Mouse (Mus musculus) forebrain, embryonic 11.5 days (tissue): ENCODE data around the gene Acap2. TPM values are rescaled to one million over a fixed set of nuclear protein-coding genes. Genes with fewer than 3 reads are reported as not detected.

Experiments used
- ATAC-seq: fragments of 200-750 bp; cut with Nextera tagmentation; replicated peaks from 2 replicates; pipeline ENCODE4 v1.8.0; 2017; ENCODE audit warnings: moderate TSS enrichment; ENCODE audit not compliant: low FRiP score
- DNase-seq: peaks from one replicate; pipeline ENCODE4 v3.0.0-alpha.2; 2017; ENCODE audit warnings: low spot score
- H3K27ac ChIP-seq: fragments of 300-500 bp; sonication (generic); 2 replicates; pipeline ENCODE4 v1.5.1; 2014; ENCODE audit warnings: low read depth, low read length
- H3K27me3 ChIP-seq: fragments of 300-500 bp; sonication (generic); 2 replicates; pipeline ENCODE4 v1.6.1; 2014; ENCODE audit warnings: mild to moderate bottlenecking, low read length, mixed read lengths; ENCODE audit not compliant: control insufficient read depth, insufficient read depth
- H3K36me3 ChIP-seq: fragments of 300-500 bp; sonication (generic); 2 replicates; pipeline ENCODE4 v1.6.1; 2014; ENCODE audit warnings: mild to moderate bottlenecking, low read length, moderate library complexity, mixed read lengths; ENCODE audit not compliant: control insufficient read depth, insufficient read depth
- H3K4me1 ChIP-seq: fragments of 300-500 bp; sonication (generic); replicated peaks from 2 replicates; pipeline ENCODE4 v1.6.1; 2014; ENCODE audit warnings: low read length, mixed read lengths; ENCODE audit not compliant: control insufficient read depth, insufficient read depth
- H3K4me2 ChIP-seq: fragments of 300-500 bp; sonication (generic); 2 replicates; pipeline ENCODE4 v1.6.1; 2014; ENCODE audit warnings: low read depth, mild to moderate bottlenecking, low read length, moderate library complexity, mixed read lengths; ENCODE audit not compliant: severe bottlenecking
- H3K4me3 ChIP-seq: fragments of 300-500 bp; sonication (generic); 2 replicates; pipeline ENCODE4 v1.5.1; 2014; ENCODE audit warnings: low read depth, low read length
- H3K9ac ChIP-seq: fragments of 300-500 bp; sonication (generic); 2 replicates; pipeline ENCODE4 v1.6.1; 2014; ENCODE audit warnings: low read length
- H3K9me3 ChIP-seq: fragments of 300-500 bp; sonication (generic); 2 replicates; pipeline ENCODE4 v1.6.1; 2016; ENCODE audit warnings: low read length, mixed read lengths; ENCODE audit not compliant: control insufficient read depth
- WGBS: fragments of 180-500 bp; shearing (Covaris S2); extraction: QIAGEN DNeasy Blood & Tissue Kit; methylation state at CpG from one replicate; pipeline ENCODE4 v1.1.7; 2014; 5-methylcytosine and 5-hydroxymethylcytosine counted together
- polyA plus RNA-seq: library from polyadenylated mRNA; unstranded; fragments of >200 nt; fragmentation: Nextera tagmentation; extraction: Ambion mirVana; gene quantifications from 2 replicates; pipeline ENCODE4 v1.2.1, GENCODE M21; 2014

The Acap2 gene
- polyA plus RNA-seq, 1 experiment from 2014 or later, result 29.5 TPM

DNA sequence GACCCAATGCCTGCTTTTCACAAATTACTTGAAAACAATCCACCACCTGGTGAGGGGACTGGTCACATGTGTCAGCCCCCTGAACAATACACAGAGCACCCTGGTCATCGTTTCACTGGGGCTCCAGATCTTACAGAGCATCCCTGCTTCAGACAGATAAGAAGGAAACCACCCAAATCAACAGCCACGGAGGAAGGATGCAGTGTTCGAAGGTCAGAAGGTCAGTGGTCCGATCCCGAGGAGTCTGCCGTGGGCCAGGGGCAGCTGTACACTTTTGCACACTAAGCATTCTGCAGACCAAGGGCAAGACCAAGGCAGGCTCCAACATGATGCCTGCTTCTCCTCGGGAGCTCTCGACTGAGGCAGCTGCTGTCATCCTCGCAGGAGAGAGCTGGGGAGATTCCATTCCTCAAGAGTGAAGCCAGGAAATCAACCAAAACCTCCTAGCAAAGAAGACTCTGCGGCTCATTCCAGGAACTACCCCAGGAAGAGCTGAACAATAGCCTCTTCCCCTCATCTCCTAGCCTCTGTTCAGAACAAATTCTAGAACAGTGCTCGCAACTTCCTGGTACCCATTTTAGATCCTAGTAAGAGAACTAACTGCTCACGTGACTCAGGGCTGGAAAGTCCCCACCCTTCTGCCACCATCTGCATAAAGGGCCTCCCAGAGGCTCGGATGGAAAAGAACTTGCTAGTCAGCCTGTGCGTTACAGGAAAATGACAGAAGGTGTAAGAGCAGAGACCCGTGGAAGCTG is 134.5 kb downstream of the Acap2 start:
- no peaks in the 10 kb centered on the region for H3K9me3 ChIP-seq
- 77% methylated on average over 15 of the region's 15 CpGs for WGBS
- no peaks in the 10 kb centered on the region for H3K36me3 ChIP-seq
- H3K27ac ChIP-seq, result no peak overlapping the region
- H3K4me1 ChIP-seq, result 0 out of 2 replicates have a peak, but pooled peaks cover 4% of the 10 kb centered on the region
- H3K27me3 ChIP-seq, result no peaks in the 10 kb centered on the region
- ATAC-seq (no peak), DNase-seq (no peak)
- H3K4me2 ChIP-seq, result no peak overlapping the region
- no peak overlapping the region for H3K9ac ChIP-seq
- no peak overlapping the region for H3K4me3 ChIP-seq

DNA sequence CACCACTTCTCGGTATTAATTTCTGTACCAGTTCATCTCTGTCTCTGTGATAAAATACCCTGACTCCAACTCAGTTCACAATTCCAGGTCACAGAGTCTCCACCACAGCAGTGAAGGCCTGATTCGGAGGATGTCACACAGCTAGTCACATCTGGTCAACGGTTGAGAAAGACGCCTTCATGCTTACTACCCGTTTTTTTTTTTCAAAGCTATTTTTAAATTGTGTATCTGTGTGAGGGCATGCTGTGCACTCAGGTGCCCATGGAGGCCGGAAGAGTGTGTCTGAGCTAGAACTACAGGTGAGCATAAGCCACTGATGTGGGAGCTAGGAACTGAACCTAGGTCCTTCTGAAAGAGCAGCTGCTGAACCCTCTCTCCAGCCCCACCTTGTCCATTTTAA is 136.3 kb downstream of the Acap2 start:
- Histone ChIP-seq H3K27ac (no peak overlapping the region), H3K27me3 (no peaks in the 10 kb centered on the region), H3K9ac (no peak overlapping the region), H3K36me3 (no peaks in the 10 kb centered on the region), H3K9me3 (no peaks in the 10 kb centered on the region), H3K4me3 (no peak overlapping the region), H3K4me1 (no peaks in the 10 kb centered on the region), H3K4me2 (no peak overlapping the region)
- DNase-seq (no peak), ATAC-seq (no peak)
- WGBS, result 93% methylated on average over 6 of the region's 6 CpGs

DNA sequence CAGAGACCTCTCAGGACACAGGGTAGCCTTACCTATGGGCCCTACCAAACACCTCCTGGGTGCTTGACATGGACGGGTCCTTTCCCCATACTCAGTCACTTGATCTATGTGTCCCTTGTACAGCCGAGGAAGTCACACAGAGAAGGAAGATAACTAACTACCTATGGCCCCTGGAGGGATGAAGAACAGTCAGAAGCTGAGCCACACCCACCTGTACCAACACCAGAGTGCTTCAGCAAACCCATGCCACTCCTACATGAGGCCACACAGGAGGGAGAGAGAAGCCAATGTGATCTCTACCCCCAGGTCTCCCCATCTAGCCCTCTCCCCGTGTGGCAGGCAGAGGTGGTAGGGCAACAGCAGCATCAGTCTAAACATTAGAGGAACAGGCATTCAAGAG is 138.1 kb downstream of the Acap2 start:
- 89% methylated on average over 3 of the region's 3 CpGs for whole genome bisulfite sequencing
- no peak for DNase-seq
- no peak overlapping the region for H3K4me2 ChIP-seq
- no peaks in the 10 kb centered on the region for H3K4me1 ChIP-seq
- H3K27me3 ChIP-seq, result no peaks in the 10 kb centered on the region
- no peak for ATAC-seq
- no peaks in the 10 kb centered on the region for H3K9me3 ChIP-seq
- no peak overlapping the region for H3K27ac ChIP-seq
- H3K36me3 ChIP-seq, result no peaks in the 10 kb centered on the region
- no peak overlapping the region for H3K4me3 ChIP-seq
- no peak overlapping the region for H3K9ac ChIP-seq

DNA sequence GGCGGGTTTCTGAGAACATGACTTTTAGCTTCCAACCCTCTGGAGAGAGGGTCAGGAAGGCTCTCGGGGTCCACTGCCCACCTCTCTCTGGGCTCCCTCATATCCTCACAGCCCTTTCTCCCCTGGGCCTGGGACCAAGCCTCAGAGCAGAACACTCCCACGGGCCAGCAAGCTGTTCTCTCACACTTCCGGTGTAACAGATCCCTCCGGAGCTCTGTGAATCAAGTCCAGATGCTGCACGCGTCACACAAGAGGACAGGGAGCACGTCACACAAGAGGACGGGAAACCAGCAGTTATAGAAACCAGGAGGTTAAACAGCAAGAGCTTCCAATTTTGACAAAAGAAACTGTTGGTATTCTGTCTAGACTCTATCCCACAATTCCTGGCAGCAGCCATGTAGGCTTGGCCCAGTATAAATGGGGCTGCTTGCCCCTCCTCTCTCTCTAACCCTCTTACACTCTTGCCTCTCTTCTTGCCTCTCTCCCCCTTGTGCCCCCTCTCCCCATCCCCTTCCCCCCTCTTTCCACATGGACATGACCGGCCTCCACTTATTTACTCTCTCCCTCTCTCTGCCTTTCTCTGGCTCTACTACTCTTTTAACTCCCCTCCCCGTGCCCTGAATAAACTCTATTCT is 139.7 kb downstream of the Acap2 start:
- 87% methylated on average over 11 of the region's 11 CpGs for WGBS
- Histone ChIP-seq H3K9ac (no peak overlapping the region), H3K4me1 (no peaks in the 10 kb centered on the region), H3K4me3 (no peak overlapping the region), H3K9me3 (no peaks in the 10 kb centered on the region), H3K36me3 (no peaks in the 10 kb centered on the region), H3K27me3 (no peaks in the 10 kb centered on the region), H3K4me2 (no peak overlapping the region), H3K27ac (no peak overlapping the region)
- ATAC-seq, result no peak
- DNase-seq, result no peak

DNA sequence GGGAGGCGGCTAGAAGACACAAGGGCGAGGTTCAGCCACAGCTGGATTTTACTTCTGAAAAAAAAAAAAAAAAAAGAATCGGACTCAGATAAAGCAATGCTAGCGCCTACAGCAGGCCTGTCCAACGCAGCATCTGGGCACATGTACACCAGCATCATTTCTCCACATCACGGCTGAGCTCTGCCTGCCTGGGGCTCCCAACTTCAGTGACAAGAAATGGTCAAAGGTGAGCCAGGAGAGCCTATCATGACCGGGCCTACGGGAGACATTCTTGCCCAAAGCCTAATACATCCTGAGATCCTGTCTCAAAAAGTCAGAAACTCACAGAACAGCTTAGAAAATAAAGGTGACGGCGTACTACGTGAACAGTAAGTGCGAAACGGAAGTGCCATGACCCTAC is 140.3 kb downstream of the Acap2 start:
- WGBS, result 90% methylated on average over 13 of the region's 13 CpGs
- no peak overlapping the region for H3K4me2 ChIP-seq
- H3K27ac ChIP-seq, result no peak overlapping the region
- no peak overlapping the region for H3K9ac ChIP-seq
- H3K36me3 ChIP-seq, result no peaks in the 10 kb centered on the region
- H3K27me3 ChIP-seq, result no peaks in the 10 kb centered on the region
- H3K9me3 ChIP-seq, result no peaks in the 10 kb centered on the region
- ATAC-seq, result no peak
- no peak for DNase-seq
- H3K4me3 ChIP-seq, result no peak overlapping the region
- no peaks in the 10 kb centered on the region for H3K4me1 ChIP-seq

DNA sequence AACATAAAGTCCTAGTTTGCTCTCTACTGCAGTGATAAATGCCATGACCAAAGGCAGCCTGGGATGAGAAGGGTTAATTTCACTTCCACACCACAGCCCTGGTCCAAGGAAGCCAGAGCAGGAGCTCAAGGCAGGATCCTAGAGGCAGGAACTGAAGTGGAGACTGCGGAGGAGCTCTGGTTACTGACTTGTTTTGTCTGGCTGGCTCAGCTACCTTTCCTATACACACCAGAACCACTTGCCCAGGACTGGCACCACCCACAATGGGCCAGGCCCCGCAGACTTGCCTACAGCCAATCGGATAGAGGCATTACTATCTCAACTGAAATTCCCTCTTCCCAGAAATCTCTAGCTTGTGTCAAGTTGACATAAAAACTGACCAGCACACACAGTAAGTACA is 140.8 kb downstream of the Acap2 start:
- no peaks in the 10 kb centered on the region for H3K36me3 ChIP-seq
- no peaks in the 10 kb centered on the region for H3K9me3 ChIP-seq
- H3K4me2 ChIP-seq, result no peak overlapping the region
- H3K4me3 ChIP-seq, result no peak overlapping the region
- no peaks in the 10 kb centered on the region for H3K27me3 ChIP-seq
- H3K4me1 ChIP-seq, result no peaks in the 10 kb centered on the region
- DNase-seq (no peak), ATAC-seq (no peak)
- no peak overlapping the region for H3K27ac ChIP-seq
- no peak overlapping the region for H3K9ac ChIP-seq
- 87% methylated on average over 3 of the region's 3 CpGs for WGBS

DNA sequence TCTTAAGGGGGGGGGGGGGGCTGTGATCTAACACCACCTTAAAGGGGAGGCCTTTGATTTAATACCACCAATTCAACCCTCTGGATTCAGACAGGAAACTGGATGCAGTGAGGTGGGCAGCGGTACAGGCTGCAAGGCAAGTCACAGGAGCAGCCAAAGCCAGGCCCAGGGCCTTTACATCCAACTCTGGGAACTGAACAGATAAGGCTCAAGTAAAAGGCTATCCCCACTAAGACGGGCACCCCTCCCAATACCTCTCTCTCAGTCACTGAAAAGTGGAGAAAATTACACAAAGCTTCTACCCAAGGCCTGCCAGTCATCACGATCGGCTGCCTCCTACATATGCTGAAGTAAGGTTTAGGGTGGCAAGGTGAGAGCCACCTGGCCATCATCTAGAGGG is 141.3 kb downstream of the Acap2 start:
- Histone ChIP-seq H3K4me2 (no peak overlapping the region), H3K27ac (no peak overlapping the region), H3K4me3 (no peak overlapping the region), H3K4me1 (no peaks in the 10 kb centered on the region), H3K36me3 (no peaks in the 10 kb centered on the region), H3K9me3 (no peaks in the 10 kb centered on the region), H3K27me3 (no peaks in the 10 kb centered on the region), H3K9ac (no peak overlapping the region)
- 81% methylated on average over 4 of the region's 4 CpGs for WGBS
- DNase-seq (no peak), ATAC-seq (no peak)

DNA sequence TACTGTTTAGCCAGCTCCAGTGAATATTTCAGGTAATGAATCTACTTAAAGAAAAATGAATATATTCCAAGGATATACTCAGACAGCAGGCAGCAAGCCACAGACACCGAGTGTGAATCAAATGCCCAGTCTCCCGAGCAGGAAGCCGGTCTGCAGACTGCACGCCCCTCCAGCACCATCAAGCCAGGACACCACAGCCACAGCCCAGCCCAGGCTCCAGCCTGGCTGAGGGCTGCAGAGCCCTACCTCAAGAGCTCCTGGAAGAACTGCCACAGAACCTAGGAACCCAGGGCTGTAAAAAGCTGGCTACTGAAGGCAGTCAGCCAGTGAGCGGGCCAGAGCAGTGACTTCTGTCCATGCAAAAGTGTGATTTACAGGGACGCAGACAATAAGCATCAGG is 148.2 kb downstream of the Acap2 start:
- Histone ChIP-seq H3K4me1 (no peaks in the 10 kb centered on the region), H3K9me3 (no peaks in the 10 kb centered on the region), H3K36me3 (no peaks in the 10 kb centered on the region), H3K27ac (no peak overlapping the region), H3K4me3 (no peak overlapping the region), H3K27me3 (no peaks in the 10 kb centered on the region), H3K9ac (no peak overlapping the region), H3K4me2 (no peak overlapping the region)
- ATAC-seq (no peak), DNase-seq (no peak)
- 88% methylated on average over 6 of the region's 6 CpGs for WGBS

DNA sequence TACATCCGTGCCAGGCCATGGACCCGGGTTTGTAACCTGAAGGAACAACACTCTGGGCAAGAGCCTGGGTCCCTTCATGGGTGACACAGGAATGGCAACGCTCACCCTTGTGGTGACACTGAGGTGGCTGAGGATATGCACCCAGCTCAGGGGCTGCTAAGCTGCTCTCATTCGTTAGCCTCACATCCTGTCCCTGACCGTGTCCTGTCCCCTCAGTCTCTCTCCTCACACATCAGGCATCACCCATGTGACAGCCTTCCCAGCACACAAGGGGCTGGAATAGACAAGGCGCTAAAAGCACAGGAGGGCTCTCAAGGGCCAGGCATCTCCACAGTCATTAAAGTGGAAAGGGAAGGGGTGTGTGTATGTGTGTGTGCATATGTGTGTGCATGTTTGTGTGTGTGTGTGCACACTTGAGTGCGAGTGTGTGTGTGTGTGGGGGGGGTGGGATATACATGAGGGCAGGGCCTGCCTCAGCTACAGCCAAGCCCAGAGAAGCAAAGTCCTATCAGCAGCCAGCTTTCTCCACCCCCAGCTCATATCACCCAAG is 148.8 kb downstream of the Acap2 start:
- Histone ChIP-seq H3K4me1 (no peaks in the 10 kb centered on the region), H3K27me3 (no peaks in the 10 kb centered on the region), H3K36me3 (no peaks in the 10 kb centered on the region), H3K4me3 (no peak overlapping the region), H3K9me3 (no peaks in the 10 kb centered on the region), H3K9ac (no peak overlapping the region), H3K4me2 (no peak overlapping the region), H3K27ac (no peak overlapping the region)
- ATAC-seq (no peak), DNase-seq (no peak)
- WGBS, result 82% methylated on average over 7 of the region's 7 CpGs
